Comparison of ENCODE assay signal across 9 mouse cellular contexts in the genomic region with DNA sequence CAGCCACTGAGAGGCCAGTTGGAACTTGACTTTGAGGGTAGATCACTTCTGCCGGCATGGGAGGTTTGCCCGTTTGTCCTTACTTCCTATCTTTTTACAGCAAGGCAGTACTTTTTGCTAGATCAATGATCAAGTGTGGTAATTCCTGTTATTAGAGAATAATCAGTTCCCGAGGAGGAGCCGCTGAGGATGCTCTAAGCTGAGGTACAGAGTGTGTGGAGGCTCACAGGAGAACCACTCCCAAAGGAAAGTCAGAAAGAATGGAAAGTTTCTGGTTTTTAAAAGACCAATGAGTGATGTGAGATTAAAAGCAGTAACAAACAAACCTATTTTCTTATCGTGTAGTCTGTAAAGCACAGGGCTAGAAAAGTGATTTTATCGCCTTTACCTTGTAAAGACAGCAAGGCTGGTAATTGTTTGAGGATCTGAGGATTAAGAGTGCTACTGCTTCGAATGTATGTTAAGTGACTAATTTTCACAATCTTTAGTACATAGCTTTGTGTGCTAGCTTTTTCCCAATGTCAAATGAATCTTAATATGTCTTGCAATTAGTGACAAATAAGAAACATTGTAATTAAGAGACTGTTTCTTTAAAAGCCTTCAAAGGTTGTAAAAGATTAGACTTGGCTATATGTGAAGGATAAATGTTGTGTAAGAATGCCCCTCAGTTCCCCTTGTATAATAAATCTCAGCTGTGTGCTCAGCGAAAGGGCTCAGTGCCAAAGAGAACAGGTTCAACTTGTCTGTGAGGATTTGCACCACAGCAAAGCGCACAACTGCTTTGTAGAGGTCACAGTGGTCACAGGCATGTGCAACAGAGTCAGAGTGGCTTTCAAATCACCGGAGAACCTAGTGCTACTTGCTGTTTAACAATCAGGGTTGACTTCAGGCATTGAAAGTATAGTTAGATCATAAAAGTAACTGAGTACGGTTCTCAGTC.
DNase-seq lines count a peak whose midpoint lies in the region; ATAC-seq lines count a peak whose summit lies in the region.
"Had no signal": no experiment of that assay in that cellular context is flagged by ENCODE, and none has a peak within 500 bp of the region (broad histone marks: within the 10 kb centered on the region; RNA-seq: fewer than 3 reads in every experiment).

No protein-coding gene starts in this region.

- no peaks in the 10 kb centered on the region for H3K36me3 ChIP-seq in embryonic facial prominence, embryonic 11.5 days (replicated peaks; ENCODE audit: control insufficient read depth, insufficient read depth, low read depth, low read length)
- H3K36me3 ChIP-seq in embryonic facial prominence, embryonic 10.5 days (replicated peaks), result no peaks in the 10 kb centered on the region

- H3K27ac ChIP-seq in embryonic facial prominence, embryonic 11.5 days (replicated peaks; ENCODE audit: low read depth, low read length), result no peak overlapping the region
- H3K27ac ChIP-seq in embryonic facial prominence, embryonic 10.5 days (replicated peaks), result no peak overlapping the region

- DNase-seq in embryonic facial prominence, embryonic 11.5 days (ENCODE audit: low spot score), result peak; percentile 46
- DNase-seq in embryonic facial prominence, embryonic 10.5 days (ENCODE audit: low spot score), result no peak
- peak; percentile 35 for DNase-seq in gastrocnemius, postnatal 25 days
- DNase-seq in kidney, postnatal 14 days, result peak; percentile 84
- peak; percentile 77 for DNase-seq in skeletal muscle tissue, adult 2 months (ENCODE audit: low read depth, low spot score)
- DNase-seq in left cerebral cortex, postnatal 14 days (ENCODE audit: low spot score in 2 of 2), result no peak
- no peak for DNase-seq in left cerebral cortex, postnatal 4 days
- DNase-seq in cerebellum, adult 9-11 months, result no peak
- DNase-seq: spleen, adult 18-20 months had no signal

- ATAC-seq in embryonic facial prominence, embryonic 11.5 days (replicated peaks; ENCODE audit: insufficient number of reproducible peaks, low FRiP score, low TSS enrichment, low read depth), result no peak

- no peak overlapping the region for H3K4me2 ChIP-seq in embryonic facial prominence, embryonic 11.5 days (ENCODE audit: low read depth, low read length)

- no peaks in the 10 kb centered on the region for H3K27me3 ChIP-seq in embryonic facial prominence, embryonic 11.5 days (ENCODE audit: control insufficient read depth, insufficient read depth, low read length)
- H3K27me3 ChIP-seq in embryonic facial prominence, embryonic 10.5 days (replicated peaks; ENCODE audit: low read depth, poor library complexity, severe bottlenecking), result no peaks in the 10 kb centered on the region

- no peaks in the 10 kb centered on the region for H3K9me3 ChIP-seq in embryonic facial prominence, embryonic 11.5 days (replicated peaks; ENCODE audit: control insufficient read depth, low read length)
- no peaks in the 10 kb centered on the region for H3K9me3 ChIP-seq in embryonic facial prominence, embryonic 10.5 days

- WGBS in embryonic facial prominence, embryonic 11.5 days, result 63% methylated on average over 11 of the region's 11 CpGs
- WGBS in embryonic facial prominence, embryonic 10.5 days, result 73% methylated on average over 11 of the region's 11 CpGs

- H3K4me1 ChIP-seq in embryonic facial prominence, embryonic 11.5 days (ENCODE audit: control insufficient read depth, insufficient read depth, low read length), result no peaks in the 10 kb centered on the region; the same call in 1 of the 2 replicates
- peaks cover 27% of the 10 kb centered on the region for H3K4me1 ChIP-seq in embryonic facial prominence, embryonic 10.5 days

- intact Hi-C loops in left cerebral cortex, postnatal 14 days (cut with DNase I), result no loop called here
- intact Hi-C loops in left cerebral cortex, postnatal 4 days (cut with DNase I), result no loop called here

- H3K4me3 ChIP-seq in embryonic facial prominence, embryonic 11.5 days (ENCODE audit: low read depth, low read length), result no peak overlapping the region
- no peak overlapping the region for H3K4me3 ChIP-seq in embryonic facial prominence, embryonic 10.5 days

- no peak overlapping the region for H3K9ac ChIP-seq in embryonic facial prominence, embryonic 11.5 days (replicated peaks; ENCODE audit: low read length)

Comparison
In these comparisons a context has a peak if more than half of its experiments do, and no peak if none do; other contexts are left out.
1. DNase-seq: peak in embryonic facial prominence, embryonic 11.5 days (single experiment), gastrocnemius, postnatal 25 days (single experiment), kidney, postnatal 14 days (single experiment) and skeletal muscle tissue, adult 2 months (single experiment); none in embryonic facial prominence, embryonic 10.5 days (single experiment), left cerebral cortex, postnatal 14 days (0 of 2), left cerebral cortex, postnatal 4 days (single experiment) and cerebellum, adult 9-11 months (single experiment).